Mouse (Mus musculus): Measurements from ENCODE around the gene Grid1. TPM values are rescaled to one million over a fixed set of nuclear protein-coding genes. Genes with fewer than 3 reads are reported as not detected.

Grid1 gene
- polyA plus RNA-seq, 1 experiment from 2014 or later = 0.36 TPM

- Histone ChIP-seq H3K27ac (ENCODE audit: low read depth, low read length) (no peak overlapping the region), H3K4me2 (ENCODE audit: low read depth, low read length, severe bottlenecking) (no peak overlapping the region), H3K27me3 (ENCODE audit: control insufficient read depth, insufficient read depth, low read length) (no peaks in the 10 kb centered on the region), H3K9ac (ENCODE audit: low read length) (no peak overlapping the region), H3K9me3 (ENCODE audit: control insufficient read depth, low read length) (no peaks in the 10 kb centered on the region), H3K4me3 (ENCODE audit: low read depth, low read length) (no peak overlapping the region), H3K36me3 (ENCODE audit: control insufficient read depth, insufficient read depth, low read length) (no peaks in the 10 kb centered on the region), H3K4me1 (replicated peaks; ENCODE audit: control insufficient read depth, insufficient read depth, low read length) (no peaks in the 10 kb centered on the region)
- no peak for ATAC-seq (replicated peaks; ENCODE audit: low FRiP score)
- 93% methylated on average over 2 of the region's 2 CpGs for WGBS
- DNase-seq (ENCODE audit: low spot score) = peak; percentile 30
These were observed 315.1 kb downstream of the Grid1 start for GRCm38 (mm10) chr14:35135056-35135455.

- 81% methylated on average over 7 of the region's 7 CpGs for WGBS
These were observed 318.2 kb downstream of the Grid1 start for GRCm38 (mm10) chr14:35138069-35138468.

DNA sequence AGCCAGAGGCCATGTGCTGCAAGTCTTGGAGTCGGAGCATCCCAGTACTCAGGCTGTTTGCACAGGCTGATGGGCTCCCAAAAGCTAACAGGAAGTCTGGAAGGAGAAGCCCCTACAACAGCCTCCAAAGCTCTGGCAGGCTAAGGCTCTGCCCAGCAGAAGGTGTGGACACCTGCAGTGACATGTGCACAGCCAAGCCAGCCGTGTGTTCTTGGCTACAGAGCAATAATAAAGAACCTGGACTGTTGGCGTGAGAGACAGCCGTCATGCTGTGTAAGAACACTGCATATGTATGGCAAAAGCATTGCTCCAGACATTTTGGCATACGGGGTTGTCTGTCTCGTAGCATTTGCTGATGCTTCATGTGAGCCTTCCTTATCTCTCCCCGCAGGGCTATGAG lies 319.9 kb downstream of the Grid1 start:
- no peak for ATAC-seq (replicated peaks; ENCODE audit: low FRiP score)
- peak; percentile 42 for DNase-seq (ENCODE audit: low spot score)
- no peaks in the 10 kb centered on the region for H3K9me3 ChIP-seq (ENCODE audit: control insufficient read depth, low read length)
- H3K27ac ChIP-seq (ENCODE audit: low read depth, low read length) = no peak overlapping the region
- H3K4me2 ChIP-seq (ENCODE audit: low read depth, low read length, severe bottlenecking) = no peak overlapping the region
- no peaks in the 10 kb centered on the region for H3K27me3 ChIP-seq (ENCODE audit: control insufficient read depth, insufficient read depth, low read length)
- no peaks in the 10 kb centered on the region for H3K4me1 ChIP-seq (replicated peaks; ENCODE audit: control insufficient read depth, insufficient read depth, low read length)
- H3K36me3 ChIP-seq (ENCODE audit: control insufficient read depth, insufficient read depth, low read length) = no peaks in the 10 kb centered on the region
- no peak overlapping the region for H3K4me3 ChIP-seq (ENCODE audit: low read depth, low read length)
- WGBS = 82% methylated on average over 7 of the region's 7 CpGs
- H3K9ac ChIP-seq (ENCODE audit: low read length) = no peak overlapping the region

More at GRCm38 (mm10) chr14:35138069-35138468, 318.2 kb downstream of the Grid1 start:
- Histone ChIP-seq H3K27me3 (ENCODE audit: control insufficient read depth, insufficient read depth, low read length) (no peaks in the 10 kb centered on the region), H3K4me2 (ENCODE audit: low read depth, low read length, severe bottlenecking) (no peak overlapping the region), H3K27ac (ENCODE audit: low read depth, low read length) (no peak overlapping the region), H3K9me3 (ENCODE audit: control insufficient read depth, low read length) (no peaks in the 10 kb centered on the region), H3K9ac (ENCODE audit: low read length) (no peak overlapping the region), H3K4me1 (replicated peaks; ENCODE audit: control insufficient read depth, insufficient read depth, low read length) (no peaks in the 10 kb centered on the region), H3K36me3 (ENCODE audit: control insufficient read depth, insufficient read depth, low read length) (no peaks in the 10 kb centered on the region), H3K4me3 (ENCODE audit: low read depth, low read length) (no peak overlapping the region)
- DNase-seq (ENCODE audit: low spot score) = no peak
- no peak for ATAC-seq (replicated peaks; ENCODE audit: low FRiP score)

GRCm38 (mm10) chr14:35152450-35152849 lies 332.5 kb downstream of the Grid1 start:
- H3K9ac ChIP-seq (ENCODE audit: low read length) = no peak overlapping the region
- no peaks in the 10 kb centered on the region for H3K36me3 ChIP-seq (ENCODE audit: control insufficient read depth, insufficient read depth, low read length)
- H3K27me3 ChIP-seq (ENCODE audit: control insufficient read depth, insufficient read depth, low read length) = no peaks in the 10 kb centered on the region
- H3K27ac ChIP-seq (ENCODE audit: low read depth, low read length) = no peak overlapping the region
- no peaks in the 10 kb centered on the region for H3K4me1 ChIP-seq (replicated peaks; ENCODE audit: control insufficient read depth, insufficient read depth, low read length)
- no peak for ATAC-seq (replicated peaks; ENCODE audit: low FRiP score)
- no peak overlapping the region for H3K4me3 ChIP-seq (ENCODE audit: low read depth, low read length)
- no peak for DNase-seq (ENCODE audit: low spot score)
- 87% methylated on average over 3 of the region's 3 CpGs for WGBS
- no peak overlapping the region for H3K4me2 ChIP-seq (ENCODE audit: low read depth, low read length, severe bottlenecking)
- no peaks in the 10 kb centered on the region for H3K9me3 ChIP-seq (ENCODE audit: control insufficient read depth, low read length)

- no peaks in the 10 kb centered on the region for H3K4me1 ChIP-seq (replicated peaks; ENCODE audit: control insufficient read depth, insufficient read depth, low read length)
- no peaks in the 10 kb centered on the region for H3K27me3 ChIP-seq (ENCODE audit: control insufficient read depth, insufficient read depth, low read length)
- no peaks in the 10 kb centered on the region for H3K36me3 ChIP-seq (ENCODE audit: control insufficient read depth, insufficient read depth, low read length)
- ATAC-seq (replicated peaks; ENCODE audit: low FRiP score) = no peak
- no peak for DNase-seq (ENCODE audit: low spot score)
- H3K27ac ChIP-seq (ENCODE audit: low read depth, low read length) = no peak overlapping the region
- no peak overlapping the region for H3K9ac ChIP-seq (ENCODE audit: low read length)
- H3K4me3 ChIP-seq (ENCODE audit: low read depth, low read length) = no peak overlapping the region
- no peaks in the 10 kb centered on the region for H3K9me3 ChIP-seq (ENCODE audit: control insufficient read depth, low read length)
- no peak overlapping the region for H3K4me2 ChIP-seq (ENCODE audit: low read depth, low read length, severe bottlenecking)
- 71% methylated on average over 3 of the region's 3 CpGs for WGBS
These were observed 333.9 kb downstream of the Grid1 start for GRCm38 (mm10) chr14:35153701-35154277.

DNA sequence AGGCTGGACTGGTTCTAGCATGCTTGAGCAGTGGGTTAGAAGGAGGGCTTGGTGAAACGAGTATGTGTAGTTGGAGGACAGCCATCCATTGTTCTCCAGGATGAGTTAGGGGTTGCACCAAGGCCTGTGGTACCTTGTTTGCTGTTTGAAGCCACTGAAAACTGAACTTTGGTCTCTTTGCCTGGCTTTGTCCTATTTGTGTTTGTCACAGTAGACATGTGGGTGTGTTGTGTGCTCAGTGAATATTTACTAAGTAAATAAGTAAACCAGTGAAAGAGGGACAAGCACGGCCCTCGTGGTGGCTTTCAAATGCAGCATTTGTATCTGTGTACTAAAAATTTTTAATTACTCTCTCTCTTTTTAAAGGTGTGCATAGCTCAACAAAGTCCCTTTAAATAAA lies 334.5 kb downstream of the Grid1 start:
- no peak for ATAC-seq (replicated peaks; ENCODE audit: low FRiP score)
- Histone ChIP-seq H3K9me3 (ENCODE audit: control insufficient read depth, low read length) (no peaks in the 10 kb centered on the region), H3K27me3 (ENCODE audit: control insufficient read depth, insufficient read depth, low read length) (no peaks in the 10 kb centered on the region), H3K4me2 (ENCODE audit: low read depth, low read length, severe bottlenecking) (no peak overlapping the region), H3K36me3 (ENCODE audit: control insufficient read depth, insufficient read depth, low read length) (no peaks in the 10 kb centered on the region), H3K27ac (ENCODE audit: low read depth, low read length) (no peak overlapping the region), H3K4me1 (replicated peaks; ENCODE audit: control insufficient read depth, insufficient read depth, low read length) (no peaks in the 10 kb centered on the region), H3K9ac (ENCODE audit: low read length) (no peak overlapping the region), H3K4me3 (ENCODE audit: low read depth, low read length) (no peak overlapping the region)
- no peak for DNase-seq (ENCODE audit: low spot score)
- 77% methylated on average over 3 of the region's 3 CpGs for WGBS

- Histone ChIP-seq H3K4me1 (replicated peaks; ENCODE audit: control insufficient read depth, insufficient read depth, low read length) (no peaks in the 10 kb centered on the region), H3K4me3 (ENCODE audit: low read depth, low read length) (no peak overlapping the region), H3K27me3 (ENCODE audit: control insufficient read depth, insufficient read depth, low read length) (no peaks in the 10 kb centered on the region), H3K9me3 (ENCODE audit: control insufficient read depth, low read length) (no peaks in the 10 kb centered on the region), H3K36me3 (ENCODE audit: control insufficient read depth, insufficient read depth, low read length) (no peaks in the 10 kb centered on the region), H3K9ac (ENCODE audit: low read length) (no peak overlapping the region), H3K4me2 (ENCODE audit: low read depth, low read length, severe bottlenecking) (no peak overlapping the region), H3K27ac (ENCODE audit: low read depth, low read length) (no peak overlapping the region)
- WGBS = 78% methylated on average over 7 of the region's 7 CpGs
- ATAC-seq (replicated peaks; ENCODE audit: low FRiP score) = no peak
- peak; percentile 38 for DNase-seq (ENCODE audit: low spot score)
These were observed 337.3 kb downstream of the Grid1 start for GRCm38 (mm10) chr14:35157069-35157655.

DNA sequence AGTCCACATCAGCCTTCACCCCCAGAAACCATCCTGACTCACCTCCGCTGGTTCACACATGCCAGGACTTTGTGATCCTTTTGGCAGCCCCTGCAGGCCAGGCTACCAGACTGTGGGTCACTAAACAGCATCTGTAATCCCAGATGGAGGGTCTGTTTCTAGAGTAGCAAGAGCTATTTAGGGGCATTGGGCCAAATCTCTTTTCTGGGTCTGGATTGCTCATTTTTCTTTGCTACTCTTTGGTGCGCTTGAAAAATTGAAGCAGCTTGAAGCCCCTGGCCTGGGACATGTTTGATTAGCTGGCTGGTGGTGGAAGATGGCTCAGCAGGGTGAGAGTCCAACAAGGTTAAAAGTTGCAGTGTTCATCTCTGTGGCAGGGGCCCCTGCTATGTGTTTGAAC lies 339.4 kb downstream of the Grid1 start:
- WGBS = 93% methylated on average over 2 of the region's 2 CpGs
- Histone ChIP-seq H3K9me3 (ENCODE audit: control insufficient read depth, low read length) (no peaks in the 10 kb centered on the region), H3K4me3 (ENCODE audit: low read depth, low read length) (no peak overlapping the region), H3K36me3 (ENCODE audit: control insufficient read depth, insufficient read depth, low read length) (no peaks in the 10 kb centered on the region), H3K4me1 (replicated peaks; ENCODE audit: control insufficient read depth, insufficient read depth, low read length) (no peaks in the 10 kb centered on the region), H3K4me2 (ENCODE audit: low read depth, low read length, severe bottlenecking) (no peak overlapping the region), H3K9ac (ENCODE audit: low read length) (no peak overlapping the region), H3K27me3 (ENCODE audit: control insufficient read depth, insufficient read depth, low read length) (no peaks in the 10 kb centered on the region), H3K27ac (ENCODE audit: low read depth, low read length) (no peak overlapping the region)
- DNase-seq (ENCODE audit: low spot score) (no peak), ATAC-seq (replicated peaks; ENCODE audit: low FRiP score) (no peak)

GRCm38 (mm10) chr14:35167451-35167850 lies 347.5 kb downstream of the Grid1 start:
- H3K9ac ChIP-seq (ENCODE audit: low read length) = no peak overlapping the region
- no peak overlapping the region for H3K27ac ChIP-seq (ENCODE audit: low read depth, low read length)
- DNase-seq (ENCODE audit: low spot score) (no peak), ATAC-seq (replicated peaks; ENCODE audit: low FRiP score) (no peak)
- no peaks in the 10 kb centered on the region for H3K9me3 ChIP-seq (ENCODE audit: control insufficient read depth, low read length)
- H3K36me3 ChIP-seq (ENCODE audit: control insufficient read depth, insufficient read depth, low read length) = no peaks in the 10 kb centered on the region
- H3K27me3 ChIP-seq (ENCODE audit: control insufficient read depth, insufficient read depth, low read length) = no peaks in the 10 kb centered on the region
- 85% methylated on average over 2 of the region's 2 CpGs for WGBS
- H3K4me1 ChIP-seq (replicated peaks; ENCODE audit: control insufficient read depth, insufficient read depth, low read length) = no peaks in the 10 kb centered on the region
- H3K4me2 ChIP-seq (ENCODE audit: low read depth, low read length, severe bottlenecking) = no peak overlapping the region
- H3K4me3 ChIP-seq (ENCODE audit: low read depth, low read length) = no peak overlapping the region
